Mouse (Mus musculus) kidney, embryonic 16.5 days (tissue): Measurements from ENCODE around the gene Cdca5. TPM values are rescaled to one million over a fixed set of nuclear protein-coding genes. Genes with fewer than 3 reads are reported as not detected.
"Not testable (repeated sequence)": the region's sequence is repeated elsewhere in the genome, so short reads cannot be mapped to it uniquely, and the experiment has no call there.

Source experiments
- ATAC-seq: fragments of 200-750 bp; cut with Nextera tagmentation; 2 replicates; pipeline ENCODE4 v1.8.0; 2017; ENCODE audit warnings: moderate TSS enrichment; ENCODE audit not compliant: low FRiP score, low TSS enrichment
- H3K27ac ChIP-seq: fragments of 300-500 bp; sonication (generic); 2 replicates; pipeline ENCODE4 v1.5.1; 2014; ENCODE audit warnings: low read length
- H3K27me3 ChIP-seq: fragments of 300-500 bp; sonication (generic); 2 replicates; pipeline ENCODE4 v1.6.1; 2014; ENCODE audit warnings: low read length, control low read depth, mixed read lengths; ENCODE audit not compliant: insufficient read depth
- H3K36me3 ChIP-seq: fragments of 300-500 bp; sonication (generic); 2 replicates; pipeline ENCODE4 v1.6.1; 2014; ENCODE audit warnings: low read length, control low read depth, mixed read lengths; ENCODE audit not compliant: insufficient read depth
- H3K4me1 ChIP-seq: fragments of 300-500 bp; sonication (generic); 2 replicates; pipeline ENCODE4 v1.6.1; 2014; ENCODE audit warnings: low read length, control low read depth, mixed read lengths; ENCODE audit not compliant: insufficient read depth
- H3K4me2 ChIP-seq: fragments of 300-500 bp; sonication (generic); replicated peaks from 2 replicates; pipeline ENCODE4 v1.6.1; 2014; ENCODE audit warnings: low read depth, low read length
- H3K4me3 ChIP-seq: fragments of 300-500 bp; sonication (generic); 2 replicates; pipeline ENCODE4 v1.5.1; 2014; ENCODE audit warnings: mild to moderate bottlenecking, low read length
- H3K9ac ChIP-seq: fragments of 300-500 bp; sonication (generic); replicated peaks from 2 replicates; pipeline ENCODE4 v1.6.1; 2014; ENCODE audit warnings: low read length
- H3K9me3 ChIP-seq: fragments of 300-500 bp; sonication (generic); 2 replicates; pipeline ENCODE4 v1.6.1; 2016; ENCODE audit warnings: low read length, control low read depth
- WGBS: fragments of 180-500 bp; shearing (Covaris S2); extraction: QIAGEN DNeasy Blood & Tissue Kit; methylation state at CpG from one replicate; pipeline ENCODE4 v1.1.7; 2014; 5-methylcytosine and 5-hydroxymethylcytosine counted together
- microRNA-seq: library from miRNA; unstranded; fragments of <30 nt; microRNA quantifications from one replicate; pipeline ENCODE4, GENCODE M21; 2016
- polyA plus RNA-seq: library from polyadenylated mRNA; unstranded; fragments of >200 nt; fragmentation: Nextera tagmentation; extraction: Ambion mirVana; gene quantifications from 2 replicates; pipeline ENCODE4 v1.2.1, GENCODE M21; 2015

Gene Cdca5
- polyA plus RNA-seq, 1 experiment from 2014 or later = 43.6 TPM

GRCm38 (mm10) chr19:6133197-6133596, 48.4 kb downstream of the Cdca5 start:
- 52% methylated on average over 1 of the region's 1 CpGs for WGBS
- H3K36me3 ChIP-seq = peaks cover 13% of the 10 kb centered on the region; the same call in 1 of the 2 replicates
- not testable (repeated sequence) for H3K27me3 ChIP-seq, H3K9ac ChIP-seq, H3K4me2 ChIP-seq, H3K4me1 ChIP-seq, ATAC-seq, H3K4me3 ChIP-seq, H3K9me3 ChIP-seq, H3K27ac ChIP-seq

- no peak for ATAC-seq
- Histone ChIP-seq H3K9me3 (no peaks in the 10 kb centered on the region), H3K36me3 (peaks cover 13% of the 10 kb centered on the region; the same call in 1 of the 2 replicates), H3K4me3 (no peak overlapping the region), H3K4me2 (no peak overlapping the region), H3K4me1 (peaks cover 7% of the 10 kb centered on the region; the same call in 1 of the 2 replicates), H3K27me3 (no peaks in the 10 kb centered on the region), H3K9ac (no peak overlapping the region), H3K27ac (no peak overlapping the region)
- WGBS = 70% methylated on average over 3 of the region's 3 CpGs
These were observed 51.6 kb downstream of the Cdca5 start for GRCm38 (mm10) chr19:6136397-6136796.

- Histone ChIP-seq H3K36me3 (peaks cover 13% of the 10 kb centered on the region; the same call in 1 of the 2 replicates), H3K4me1 (peaks cover 7% of the 10 kb centered on the region; the same call in 1 of the 2 replicates), H3K9ac (peak overlapping the region; percentile 74; the same call in 1 of the 2 replicates), H3K27ac (no peak overlapping the region), H3K4me2 (peak overlapping the region; percentile 76), H3K4me3 (peak overlapping the region; percentile 70), H3K9me3 (no peaks in the 10 kb centered on the region), H3K27me3 (no peaks in the 10 kb centered on the region)
- ATAC-seq = no peak
- 94% methylated on average over 6 of the region's 6 CpGs for WGBS
These were observed 54.9 kb downstream of the Cdca5 start for GRCm38 (mm10) chr19:6139701-6140100.

- Histone ChIP-seq H3K9me3 (no peaks in the 10 kb centered on the region), H3K4me3 (peak overlapping the region; percentile 70), H3K27me3 (no peaks in the 10 kb centered on the region), H3K4me1 (peaks cover 7% of the 10 kb centered on the region; the same call in 1 of the 2 replicates), H3K27ac (peak overlapping the region; percentile 95), H3K9ac (peak overlapping the region; percentile 74), H3K36me3 (peaks cover 9% of the 10 kb centered on the region; the same call in 1 of the 2 replicates), H3K4me2 (peak overlapping the region; percentile 76)
- ATAC-seq = no peak
- WGBS = 6% methylated on average over 16 of the region's 16 CpGs
These were observed 55.5 kb downstream of the Cdca5 start for GRCm38 (mm10) chr19:6140374-6140677.

- Histone ChIP-seq H3K36me3 (0 out of 2 replicates have a peak, but pooled peaks cover 5% of the 10 kb centered on the region), H3K4me3 (peak within 1 kb of the TSS; percentile 70), H3K4me2 (peak within 1 kb of the TSS; percentile 76), H3K9ac (peak within 1 kb of the TSS; percentile 74), H3K27me3 (no peaks in the 10 kb centered on the region), H3K4me1 (peaks cover 7% of the 10 kb centered on the region; the same call in 1 of the 2 replicates), H3K27ac (peak within 1 kb of the TSS; percentile 95), H3K9me3 (no peaks in the 10 kb centered on the region)
- WGBS = under 1% methylated on average over 64 of the region's 68 CpGs
- peak; percentile 95 for ATAC-seq
These were observed 56.1 kb downstream of the Cdca5 start, which contains the start of gene Batf2 for GRCm38 (mm10) chr19:6140678-6141393. Gene Batf2, plus strand, starts transcription at chr19:6140983.

GRCm38 (mm10) chr19:6141394-6141749, 56.6 kb downstream of the Cdca5 start, which contains the start of gene Arl2:
Gene Arl2, minus strand, starts transcription at chr19:6141548.
- H3K4me1 ChIP-seq = peaks cover 7% of the 10 kb centered on the region; the same call in 1 of the 2 replicates
- under 1% methylated on average over 15 of the region's 15 CpGs for WGBS
- ATAC-seq = peak; percentile 72
- no peaks in the 10 kb centered on the region for H3K9me3 ChIP-seq
- H3K4me2 ChIP-seq = peak within 1 kb of the TSS; percentile 76
- no peaks in the 10 kb centered on the region for H3K27me3 ChIP-seq
- H3K9ac ChIP-seq = peak within 1 kb of the TSS; percentile 74
- H3K27ac ChIP-seq = peak within 1 kb of the TSS; percentile 95
- H3K36me3 ChIP-seq = 0 out of 2 replicates have a peak, but pooled peaks cover 5% of the 10 kb centered on the region
- H3K4me3 ChIP-seq = peak within 1 kb of the TSS; percentile 70

Small RNA genes within 50 kb of the gene (microRNA-seq; reads per million reads assigned to microRNA genes)
- gene Mir6988 = 1.3 reads per million

Other genes starting within 250 kb of the Cdca5 start
- 50.6 and 52.9 TPM in 2 replicates for gene Frmd8, start 209.7 kb upstream of the Cdca5 start, polyA plus RNA-seq
- gene Slc25a45, start 207.2 kb upstream of the Cdca5 start, polyA plus RNA-seq = 14.8 and 15.7 TPM in 2 replicates
- gene Tigd3, start 190.8 kb upstream of the Cdca5 start, polyA plus RNA-seq = 3.7 and 4.4 TPM in 2 replicates
- 185 and 188 TPM in 2 replicates for gene Dpf2, start 172.0 kb upstream of the Cdca5 start, polyA plus RNA-seq
- 16.5 and 17.3 TPM in 2 replicates for gene Cdc42ep2, start 160.2 kb upstream of the Cdca5 start, polyA plus RNA-seq
- gene Pola2, start 120.8 kb upstream of the Cdca5 start, polyA plus RNA-seq = 77.7 and 82.1 TPM in 2 replicates
- gene Slc22a20, start 98.8 kb upstream of the Cdca5 start, polyA plus RNA-seq = not detected in 2 replicates
- 11.1 and 11.9 TPM in 2 replicates for gene Capn1, start 69.1 kb upstream of the Cdca5 start, polyA plus RNA-seq
- 33.1 and 39.0 TPM in 2 replicates for gene Syvn1, start 38.4 kb upstream of the Cdca5 start, polyA plus RNA-seq
- gene Mrpl49, start 27.2 kb upstream of the Cdca5 start, polyA plus RNA-seq = 83.2 and 87.2 TPM in 2 replicates
- gene Fau, start 27.1 kb upstream of the Cdca5 start, polyA plus RNA-seq = 644 and 690 TPM in 2 replicates
- 35.4 and 37.7 TPM in 2 replicates for gene Znhit2, start 23.8 kb upstream of the Cdca5 start, polyA plus RNA-seq
- gene Tm7sf2, start 16.6 kb upstream of the Cdca5 start, polyA plus RNA-seq = 22.8 and 28.6 TPM in 2 replicates
- 85.7 and 90.6 TPM in 2 replicates for gene Vps51, start 7.8 kb upstream of the Cdca5 start, polyA plus RNA-seq
- gene Tmem262, start 5.0 kb upstream of the Cdca5 start, polyA plus RNA-seq = not detected in 2 replicates
- 1.0 and 2.5 TPM in 2 replicates for gene Gm28374, start 2.7 kb upstream of the Cdca5 start, polyA plus RNA-seq
- gene Zfpl1, start within 50 bp of the Cdca5 start, polyA plus RNA-seq = 77.1 and 78.9 TPM in 2 replicates
- gene AC131692.1, start 9.4 kb downstream of the Cdca5 start, polyA plus RNA-seq = 0.28 and 0.35 TPM in 2 replicates
- gene Naaladl1, start 20.8 kb downstream of the Cdca5 start, polyA plus RNA-seq = 0.40 and 0.47 TPM in 2 replicates
- 42.3 and 43.7 TPM in 2 replicates for gene Sac3d1, start 33.7 kb downstream of the Cdca5 start, polyA plus RNA-seq
- gene Snx15, start 43.3 kb downstream of the Cdca5 start, polyA plus RNA-seq = 33.3 and 36.2 TPM in 2 replicates
- gene Batf2, start 56.0 kb downstream of the Cdca5 start, polyA plus RNA-seq = 0.47 and 0.84 TPM in 2 replicates
- 111 and 113 TPM in 2 replicates for gene Arl2, start 56.6 kb downstream of the Cdca5 start, polyA plus RNA-seq
- gene Majin, start 99.4 kb downstream of the Cdca5 start, polyA plus RNA-seq = not detected in 2 replicates
- 0.73 and 1.4 TPM in 2 replicates for gene Gpha2, start 141.4 kb downstream of the Cdca5 start, polyA plus RNA-seq
- gene Ppp2r5b, start 150.9 kb downstream of the Cdca5 start, polyA plus RNA-seq = 27.5 and 31.0 TPM in 2 replicates
- gene Atg2a, start 156.7 kb downstream of the Cdca5 start, polyA plus RNA-seq = 12.1 and 13.1 TPM in 2 replicates
- gene Ehd1, start 191.7 kb downstream of the Cdca5 start, polyA plus RNA-seq = 84.2 and 89.5 TPM in 2 replicates
- gene Cdc42bpg, start 221.5 kb downstream of the Cdca5 start, polyA plus RNA-seq = 0.80 and 1.5 TPM in 2 replicates
- 93.0 and 96.2 TPM in 2 replicates for gene Men1, start 250.0 kb downstream of the Cdca5 start, polyA plus RNA-seq